Mouse (Mus musculus): ENCODE data around the gene Pax9.

DNA sequence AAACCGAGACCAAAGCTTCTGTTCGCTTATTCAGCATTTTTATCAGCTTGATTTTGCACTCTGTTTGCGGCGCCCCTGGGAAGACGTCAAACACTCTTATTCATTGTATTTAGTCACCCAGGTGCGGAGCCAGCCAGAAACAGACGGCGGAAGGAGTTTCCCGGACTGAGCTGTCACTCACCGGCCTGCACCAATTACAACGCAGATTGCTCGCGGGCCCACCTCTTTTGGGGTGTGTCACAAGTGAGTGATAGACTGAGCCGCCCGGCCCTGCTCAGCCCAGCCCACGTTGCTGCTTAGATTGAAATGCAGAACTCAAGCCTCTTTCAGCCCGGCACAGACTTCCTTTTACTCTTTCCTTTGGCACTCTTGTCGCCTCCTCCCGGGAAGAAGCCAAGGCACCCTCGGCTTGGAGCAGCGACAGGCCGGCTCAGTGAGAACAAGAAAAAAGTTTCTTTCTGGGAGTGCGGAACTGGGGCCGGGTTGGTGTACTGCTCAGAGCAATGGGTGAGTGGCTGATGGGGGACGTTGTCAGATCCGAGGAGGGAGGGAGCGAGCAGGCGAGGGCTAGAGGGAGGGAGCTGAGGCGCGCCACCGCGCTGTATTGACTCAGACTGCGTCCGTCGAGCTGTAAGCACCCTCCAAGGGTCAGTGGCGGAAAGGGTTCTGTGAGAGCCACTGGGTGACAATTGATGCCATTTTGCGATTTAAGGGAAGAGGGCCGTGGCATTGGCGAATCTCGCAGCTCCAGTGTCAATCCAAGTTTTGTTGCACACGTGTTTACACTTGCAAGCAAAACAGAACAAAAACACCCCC, 4.0 kb downstream of the Pax9 start:
- no peak for TF ChIP-seq CTCF (IDR thresholded peaks at IDR 0.05; ENCODE audit: low read depth, low read length)
- no peak for TF ChIP-seq POLR2AphosphoS5 (IDR thresholded peaks at IDR 0.05; ENCODE audit: insufficient replicate concordance, low read depth, low read length)
- no peak for TF ChIP-seq GATA1 (IDR thresholded peaks at IDR 0.05; ENCODE audit: borderline replicate concordance, low read length)
- no peak for TF ChIP-seq GATA2 (IDR thresholded peaks at IDR 0.05; ENCODE audit: borderline replicate concordance, low read depth, low read length)

Measured in G1E (cell line).